In the genomic region with DNA sequence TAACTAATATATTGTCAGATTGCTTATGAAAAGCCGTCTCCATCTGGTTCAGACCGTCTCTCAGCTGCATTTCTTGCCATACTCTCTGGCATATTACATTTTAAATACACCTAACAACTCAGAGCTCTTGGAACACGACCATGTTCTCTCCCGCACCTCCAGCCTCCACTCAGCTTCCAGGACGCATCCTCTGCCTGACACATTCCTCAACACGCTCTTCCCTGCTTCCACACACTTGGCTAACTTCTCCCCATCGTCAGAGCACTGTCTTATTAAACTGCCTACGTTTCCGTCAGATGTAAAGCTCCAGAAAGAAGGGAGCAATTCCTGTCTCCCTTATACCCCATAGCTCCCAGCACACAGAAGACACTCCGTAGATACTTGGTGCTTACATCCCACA, we compare ENCODE assay signal across 17 mouse cellular contexts. TPM values are rescaled to one million over a fixed set of nuclear protein-coding genes. Genes with fewer than 3 reads are reported as not detected.
A peak's percentile ranks its signal among the peaks of the same experiment; 100 is the strongest.
DNase-seq lines count a peak whose midpoint lies in the region; ATAC-seq lines count a peak whose summit lies in the region.
"Had no signal": no experiment of that assay in that cellular context is flagged by ENCODE, and none has a peak within 500 bp of the region (broad histone marks: within the 10 kb centered on the region; RNA-seq: fewer than 3 reads in every experiment).

No protein-coding gene starts in this region.

- DNase-seq in hindbrain, embryonic 10.5 days (ENCODE audit: low spot score): no peak
- no peak for DNase-seq in midbrain, embryonic 10.5 days (ENCODE audit: low spot score)
- DNase-seq in left cerebral cortex, postnatal 14 days (ENCODE audit: low spot score in 2 of 2): peak; percentile 46 to 71
- no peak for DNase-seq in gastrocnemius, postnatal 25 days
- no peak for DNase-seq in liver

- H3K27ac ChIP-seq in hindbrain, embryonic 13.5 days: 0 out of 2 replicates have a peak overlapping the region, but pooled peaks have one; percentile 0
- H3K27ac ChIP-seq in hindbrain, embryonic 10.5 days: no peak overlapping the region
- 0 out of 2 replicates have a peak overlapping the region, but pooled peaks have one; percentile 18 for H3K27ac ChIP-seq in midbrain, embryonic 10.5 days (replicated peaks)
- no peak overlapping the region for H3K27ac ChIP-seq in midbrain, embryonic 15.5 days
- H3K27ac ChIP-seq: embryonic facial prominence, embryonic 12.5 days; heart, embryonic 10.5 days; hindbrain, postnatal 0 days; macrophage; midbrain, embryonic 13.5 days; stomach, postnatal 0 days had no signal

- H3K4me2 ChIP-seq in hindbrain, embryonic 13.5 days: no peak overlapping the region
- H3K4me2 ChIP-seq in midbrain, embryonic 15.5 days: no peak overlapping the region
- H3K4me2 ChIP-seq: embryonic facial prominence, embryonic 12.5 days; liver, embryonic 11.5 days; midbrain, embryonic 13.5 days had no signal

- H3K9ac ChIP-seq in hindbrain, embryonic 13.5 days: no peak overlapping the region
- no peak overlapping the region for H3K9ac ChIP-seq in midbrain, embryonic 15.5 days
- H3K9ac ChIP-seq: embryonic facial prominence, embryonic 12.5 days; midbrain, embryonic 13.5 days had no signal

- peaks cover 42% of the 10 kb centered on the region for H3K36me3 ChIP-seq in hindbrain, embryonic 13.5 days
- H3K36me3 ChIP-seq in hindbrain, embryonic 10.5 days: peaks cover 52% of the 10 kb centered on the region
- H3K36me3 ChIP-seq in midbrain, embryonic 10.5 days: peaks cover 47% of the 10 kb centered on the region
- H3K36me3 ChIP-seq in midbrain, embryonic 15.5 days (replicated peaks): peaks cover 5% of the 10 kb centered on the region; the same call in 1 of the 2 replicates

- intact Hi-C loops in left cerebral cortex, postnatal 14 days (cut with DNase I): loop anchor here (5.0 kb wide), 3 partner anchors 96 to 551 kb away; a partner anchor contains a TSS

- 90% methylated on average over 10 of the region's 10 CpGs for WGBS in hindbrain, embryonic 13.5 days
- WGBS in hindbrain, embryonic 10.5 days: 89% methylated on average over 10 of the region's 10 CpGs
- WGBS in midbrain, embryonic 10.5 days: 94% methylated on average over 10 of the region's 10 CpGs
- WGBS in midbrain, embryonic 15.5 days: 88% methylated on average over 10 of the region's 10 CpGs

- H3K9me3 ChIP-seq in hindbrain, embryonic 13.5 days: no peaks in the 10 kb centered on the region
- H3K9me3 ChIP-seq in hindbrain, embryonic 10.5 days: no peaks in the 10 kb centered on the region
- no peaks in the 10 kb centered on the region for H3K9me3 ChIP-seq in midbrain, embryonic 10.5 days (replicated peaks)
- no peaks in the 10 kb centered on the region for H3K9me3 ChIP-seq in midbrain, embryonic 15.5 days
- H3K9me3 ChIP-seq: embryonic facial prominence, embryonic 12.5 days; heart, embryonic 10.5 days; midbrain, embryonic 13.5 days had no signal

- ATAC-seq in hindbrain, embryonic 13.5 days (ENCODE audit: low FRiP score): no peak
- ATAC-seq in midbrain, embryonic 15.5 days (replicated peaks): no peak

- H3K4me1 ChIP-seq in hindbrain, embryonic 13.5 days (replicated peaks): peaks cover 8% of the 10 kb centered on the region
- peaks cover 6% of the 10 kb centered on the region for H3K4me1 ChIP-seq in hindbrain, embryonic 10.5 days (replicated peaks)
- H3K4me1 ChIP-seq in midbrain, embryonic 10.5 days: peaks cover 2% of the 10 kb centered on the region; the same call in 1 of the 2 replicates
- peaks cover 6% of the 10 kb centered on the region; the same call in 1 of the 2 replicates for H3K4me1 ChIP-seq in midbrain, embryonic 15.5 days
- H3K4me1 ChIP-seq: embryonic facial prominence, embryonic 12.5 days; heart, embryonic 10.5 days had no signal

- no peak overlapping the region for H3K4me3 ChIP-seq in hindbrain, embryonic 13.5 days
- H3K4me3 ChIP-seq in hindbrain, embryonic 10.5 days: no peak overlapping the region
- H3K4me3 ChIP-seq in midbrain, embryonic 10.5 days: no peak overlapping the region
- no peak overlapping the region for H3K4me3 ChIP-seq in midbrain, embryonic 15.5 days
- H3K4me3 ChIP-seq: embryonic facial prominence, embryonic 12.5 days; heart, embryonic 10.5 days; midbrain, embryonic 13.5 days had no signal

- H3K27me3 ChIP-seq in hindbrain, embryonic 13.5 days: no peaks in the 10 kb centered on the region
- H3K27me3 ChIP-seq in hindbrain, embryonic 10.5 days (ENCODE audit: insufficient read depth, poor library complexity, severe bottlenecking): no peaks in the 10 kb centered on the region
- no peaks in the 10 kb centered on the region for H3K27me3 ChIP-seq in midbrain, embryonic 10.5 days (ENCODE audit: low read depth, poor library complexity, severe bottlenecking)
- no peaks in the 10 kb centered on the region for H3K27me3 ChIP-seq in midbrain, embryonic 15.5 days (replicated peaks)
- H3K27me3 ChIP-seq: embryonic facial prominence, embryonic 12.5 days; midbrain, embryonic 13.5 days had no signal

RNA-seq across cellular contexts. Expression of a gene that starts 14.9 kb away (rescaled TPM):
- polyA plus RNA-seq in hindbrain, embryonic 13.5 days (2015; fragmentation: Nextera tagmentation; extraction: Ambion mirVana): 410 and 431 TPM in 2 replicates
- 289 and 340 TPM in 2 replicates for polyA plus RNA-seq in hindbrain, embryonic 10.5 days (2016; fragmentation: Nextera tagmentation; extraction: Ambion mirVana)
- polyA plus RNA-seq in midbrain, embryonic 10.5 days (2016; fragmentation: Nextera tagmentation; extraction: Ambion mirVana): 279 and 311 TPM in 2 replicates
- 346 TPM in 2 replicates for polyA plus RNA-seq in midbrain, embryonic 15.5 days (2015; fragmentation: Nextera tagmentation; extraction: Ambion mirVana)
- total RNA-seq in left cerebral cortex, postnatal 14 days (2021): 100 to 1,000 TPM; 193 to 195 TPM
- total RNA-seq in gastrocnemius, postnatal 25 days (2021): 10 to 100 TPM; 63.4 to 80.2 TPM

RNA-seq across cellular contexts. Expression of a gene that starts 15.6 kb away (rescaled TPM):
- 25.2 and 26.1 TPM in 2 replicates for polyA plus RNA-seq in hindbrain, embryonic 13.5 days (2015; fragmentation: Nextera tagmentation; extraction: Ambion mirVana)
- 23.1 and 30.2 TPM in 2 replicates for polyA plus RNA-seq in hindbrain, embryonic 10.5 days (2016; fragmentation: Nextera tagmentation; extraction: Ambion mirVana)
- polyA plus RNA-seq in midbrain, embryonic 10.5 days (2016; fragmentation: Nextera tagmentation; extraction: Ambion mirVana): 30.6 and 39.7 TPM in 2 replicates
- polyA plus RNA-seq in midbrain, embryonic 15.5 days (2015; fragmentation: Nextera tagmentation; extraction: Ambion mirVana): 17.2 and 24.3 TPM in 2 replicates
- 10 to 100 TPM; 17.5 to 19.8 TPM for total RNA-seq in left cerebral cortex, postnatal 14 days (2021)
- 10 to 100 TPM; 11.7 to 13.2 TPM for total RNA-seq in gastrocnemius, postnatal 25 days (2021)

RNA-seq across cellular contexts. Expression of a gene that starts 45.6 kb away (rescaled TPM):
- polyA plus RNA-seq in hindbrain, embryonic 13.5 days (2015; fragmentation: Nextera tagmentation; extraction: Ambion mirVana): not detected in 2 replicates
- not detected in 2 replicates for polyA plus RNA-seq in hindbrain, embryonic 10.5 days (2016; fragmentation: Nextera tagmentation; extraction: Ambion mirVana)
- polyA plus RNA-seq in midbrain, embryonic 10.5 days (2016; fragmentation: Nextera tagmentation; extraction: Ambion mirVana): not detected in 2 replicates
- not detected in 2 replicates for polyA plus RNA-seq in midbrain, embryonic 15.5 days (2015; fragmentation: Nextera tagmentation; extraction: Ambion mirVana)
- under 1 TPM in 1 of 2 experiments, not detected in 1; 0.33 TPM for total RNA-seq in left cerebral cortex, postnatal 14 days (2021)
- not detected for total RNA-seq in gastrocnemius, postnatal 25 days (2021)
- total RNA-seq: common myeloid progenitor, adult 5-6 weeks; ES-E14; gastrocnemius, postnatal 36 days; hindbrain, postnatal 0 days had no signal
- polyA plus RNA-seq: embryonic facial prominence, embryonic 12.5 days; heart, embryonic 10.5 days; hindbrain, postnatal 0 days; liver, embryonic 11.5 days; macrophage; midbrain, embryonic 13.5 days had no signal

Comparison
In these comparisons a context has a peak if more than half of its experiments do, and no peak if none do; other contexts are left out.
1. H3K27ac ChIP-seq: peak in hindbrain, embryonic 13.5 days (single experiment) and midbrain, embryonic 10.5 days (single experiment); none in hindbrain, embryonic 10.5 days (single experiment) and midbrain, embryonic 15.5 days (single experiment).
2. DNase-seq: peak in left cerebral cortex, postnatal 14 days (2 of 2); none in hindbrain, embryonic 10.5 days (single experiment), midbrain, embryonic 10.5 days (single experiment), gastrocnemius, postnatal 25 days (single experiment) and liver (single experiment).